Mouse (Mus musculus): ENCODE measurements around the gene Sptbn2.

DNA sequence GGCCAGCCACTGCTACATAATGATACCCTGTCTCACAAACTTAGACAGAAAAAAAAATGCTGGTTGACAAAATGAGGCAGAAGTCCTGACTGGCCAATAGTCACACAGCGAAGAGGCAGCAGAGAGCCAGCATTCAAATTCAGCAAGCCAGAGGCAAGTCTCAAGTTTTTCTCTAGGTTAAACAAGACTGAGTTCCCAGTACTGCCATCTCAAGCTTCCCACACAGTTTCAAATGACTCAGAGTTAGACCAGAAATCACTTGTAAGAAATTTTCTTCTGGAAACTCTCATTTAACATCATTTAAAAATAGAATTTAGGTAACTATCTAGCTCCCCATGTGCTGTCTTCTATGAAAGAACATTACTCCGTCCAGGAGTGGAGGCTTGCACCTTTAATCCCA lies 86.9 kb downstream of the Sptbn2 start:
- TF ChIP-seq CTCF (conservative IDR thresholded peaks at IDR 0.05; ENCODE audit: low read length): no peak
- TF ChIP-seq NANOG (IDR thresholded peaks at IDR 0.05; ENCODE audit: borderline replicate concordance, low read length): no peak

Data from E14TG2a.4 (cell line).